Mouse (Mus musculus): ENCODE data around the gene Mapk8. TPM values are rescaled to one million over a fixed set of nuclear protein-coding genes. Genes with fewer than 3 reads are reported as not detected.

Mapk8 gene
- polyA plus RNA-seq, 1 experiment from 2014 or later, result 27.1 TPM

DNA sequence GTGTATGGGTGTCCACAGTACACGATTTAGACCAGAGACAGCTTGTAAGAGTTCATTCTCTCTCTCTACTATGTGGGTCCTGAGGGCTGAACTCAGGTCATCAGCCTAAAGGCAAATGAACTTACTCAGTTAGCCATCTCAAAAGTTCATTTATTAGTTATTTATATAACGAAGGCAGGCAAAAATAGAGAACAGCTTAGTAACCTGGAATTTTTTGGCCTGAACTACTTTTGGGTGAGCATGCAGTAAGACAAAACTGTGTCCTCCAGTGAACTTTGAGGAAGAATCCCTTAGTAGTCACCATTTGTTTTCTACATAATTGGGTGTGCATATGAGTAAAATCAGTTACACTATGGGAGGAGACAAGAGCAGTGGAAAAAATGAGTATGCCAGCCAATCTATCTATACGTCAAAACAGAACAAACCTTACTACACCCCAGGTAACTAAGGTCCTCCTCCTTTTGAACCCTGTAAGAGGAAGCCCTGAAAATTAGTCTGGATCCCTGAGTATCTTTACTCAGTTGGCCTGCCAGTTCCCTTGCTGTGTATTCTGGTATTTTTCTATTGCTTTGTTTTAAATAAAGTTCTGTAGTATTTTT is 28.5 kb downstream of the Mapk8 start:
- Histone ChIP-seq H3K4me3 (ENCODE audit: low read length) (no peak overlapping the region), H3K4me1 (ENCODE audit: control insufficient read depth, insufficient read depth, low read depth, low read length) (no peaks in the 10 kb centered on the region)
- ATAC-seq, result no peak

DNA sequence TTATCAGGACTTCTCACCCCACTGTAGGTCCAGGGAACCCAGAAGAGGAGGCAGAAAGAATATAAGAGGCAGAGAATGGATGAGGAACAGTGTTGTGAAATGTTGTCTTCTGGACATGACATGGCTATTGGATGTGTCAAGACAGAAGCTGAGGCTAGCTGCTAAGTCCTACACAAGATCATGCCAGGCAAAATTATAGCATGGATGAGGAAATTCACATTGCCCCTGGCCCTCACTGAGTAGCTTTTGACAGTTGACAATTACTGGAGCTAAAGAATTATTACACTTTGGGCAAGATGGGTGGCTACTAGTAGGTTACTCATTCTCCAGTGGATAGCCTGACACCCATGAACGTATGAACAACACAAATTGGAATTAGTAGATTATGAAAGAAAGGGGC is 31.2 kb downstream of the Mapk8 start:
- no peaks in the 10 kb centered on the region for H3K36me3 ChIP-seq (ENCODE audit: control insufficient read depth, insufficient read depth, low read length)
- no peak overlapping the region for H3K9ac ChIP-seq (ENCODE audit: low read depth, low read length)
- H3K4me2 ChIP-seq (ENCODE audit: low read length), result no peak overlapping the region
- no peaks in the 10 kb centered on the region for H3K4me1 ChIP-seq (ENCODE audit: control insufficient read depth, insufficient read depth, low read depth, low read length)
- no peak for ATAC-seq
- H3K27me3 ChIP-seq (replicated peaks; ENCODE audit: control insufficient read depth, insufficient read depth, low read length), result no peaks in the 10 kb centered on the region
- no peak overlapping the region for H3K4me3 ChIP-seq (ENCODE audit: low read length)
- H3K9me3 ChIP-seq (ENCODE audit: control insufficient read depth, low read length), result no peaks in the 10 kb centered on the region
- WGBS, result 97% methylated on average over 1 of the region's 1 CpGs
- H3K27ac ChIP-seq (ENCODE audit: low read depth, low read length), result no peak overlapping the region

More for the DNA sequence above, 28.5 kb downstream of the Mapk8 start:
- Histone ChIP-seq H3K9me3 (ENCODE audit: control insufficient read depth, low read length) (no peaks in the 10 kb centered on the region), H3K36me3 (ENCODE audit: control insufficient read depth, insufficient read depth, low read length) (no peaks in the 10 kb centered on the region), H3K9ac (ENCODE audit: low read depth, low read length) (no peak overlapping the region), H3K4me2 (ENCODE audit: low read length) (no peak overlapping the region), H3K27me3 (replicated peaks; ENCODE audit: control insufficient read depth, insufficient read depth, low read length) (no peaks in the 10 kb centered on the region), H3K27ac (ENCODE audit: low read depth, low read length) (no peak overlapping the region)
- WGBS, result 93% methylated on average over 3 of the region's 3 CpGs

DNA sequence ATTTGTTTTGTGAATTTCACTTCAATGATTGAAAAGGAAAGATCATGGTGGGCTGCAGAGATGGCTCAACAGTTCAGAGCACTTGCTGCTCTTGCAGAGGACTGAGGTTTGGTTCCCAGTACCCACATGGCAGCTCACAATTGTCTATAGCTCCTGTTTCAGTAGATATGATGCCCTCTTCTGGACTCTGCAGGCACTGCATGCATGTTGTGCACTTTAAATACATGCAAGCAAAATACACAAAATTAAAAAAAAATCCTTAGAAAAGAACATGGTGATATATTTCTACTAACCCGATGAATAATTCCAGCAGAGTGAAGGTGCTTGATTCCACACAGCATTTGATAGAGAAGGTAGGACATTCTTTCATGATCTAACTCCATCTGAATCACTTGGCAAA is 44.6 kb downstream of the Mapk8 start:
- 98% methylated on average over 1 of the region's 1 CpGs for WGBS
- H3K27ac ChIP-seq (ENCODE audit: low read depth, low read length), result no peak overlapping the region

DNA sequence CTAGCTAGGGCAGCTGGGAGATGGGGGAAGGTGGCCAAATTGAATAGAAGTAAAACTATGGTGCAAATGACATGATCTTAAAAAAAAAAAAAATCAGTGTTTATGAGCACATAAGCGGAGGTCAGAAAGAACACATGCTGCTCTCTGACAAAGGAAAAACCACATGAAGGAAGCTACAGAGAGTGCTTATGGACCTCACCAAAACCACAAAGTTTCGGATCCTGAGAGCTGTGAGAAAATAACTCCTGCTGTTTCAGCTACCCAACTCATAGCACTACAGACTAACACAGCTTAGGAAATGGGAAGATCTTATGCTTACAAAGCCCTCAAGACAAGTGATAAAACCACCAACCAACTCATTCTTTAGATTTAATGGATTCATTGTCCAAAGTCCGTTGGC is 46.9 kb downstream of the Mapk8 start:
- Histone ChIP-seq H3K27ac (ENCODE audit: low read depth, low read length) (no peak overlapping the region), H3K4me3 (ENCODE audit: low read length) (no peak overlapping the region), H3K27me3 (replicated peaks; ENCODE audit: control insufficient read depth, insufficient read depth, low read length) (no peaks in the 10 kb centered on the region), H3K36me3 (ENCODE audit: control insufficient read depth, insufficient read depth, low read length) (peaks cover 9% of the 10 kb centered on the region; the same call in 1 of the 2 replicates), H3K9me3 (ENCODE audit: control insufficient read depth, low read length) (no peaks in the 10 kb centered on the region), H3K9ac (ENCODE audit: low read depth, low read length) (no peak overlapping the region), H3K4me1 (ENCODE audit: control insufficient read depth, insufficient read depth, low read depth, low read length) (no peaks in the 10 kb centered on the region), H3K4me2 (ENCODE audit: low read length) (no peak overlapping the region)
- WGBS, result 81% methylated on average over 3 of the region's 3 CpGs
- no peak for ATAC-seq

More for the DNA sequence above, 44.6 kb downstream of the Mapk8 start:
- Histone ChIP-seq H3K4me3 (ENCODE audit: low read length) (no peak overlapping the region), H3K9ac (ENCODE audit: low read depth, low read length) (no peak overlapping the region), H3K36me3 (ENCODE audit: control insufficient read depth, insufficient read depth, low read length) (peaks cover 9% of the 10 kb centered on the region; the same call in 1 of the 2 replicates), H3K4me1 (ENCODE audit: control insufficient read depth, insufficient read depth, low read depth, low read length) (no peaks in the 10 kb centered on the region), H3K9me3 (ENCODE audit: control insufficient read depth, low read length) (no peaks in the 10 kb centered on the region), H3K4me2 (ENCODE audit: low read length) (no peak overlapping the region), H3K27me3 (replicated peaks; ENCODE audit: control insufficient read depth, insufficient read depth, low read length) (no peaks in the 10 kb centered on the region)
- ATAC-seq, result no peak

DNA sequence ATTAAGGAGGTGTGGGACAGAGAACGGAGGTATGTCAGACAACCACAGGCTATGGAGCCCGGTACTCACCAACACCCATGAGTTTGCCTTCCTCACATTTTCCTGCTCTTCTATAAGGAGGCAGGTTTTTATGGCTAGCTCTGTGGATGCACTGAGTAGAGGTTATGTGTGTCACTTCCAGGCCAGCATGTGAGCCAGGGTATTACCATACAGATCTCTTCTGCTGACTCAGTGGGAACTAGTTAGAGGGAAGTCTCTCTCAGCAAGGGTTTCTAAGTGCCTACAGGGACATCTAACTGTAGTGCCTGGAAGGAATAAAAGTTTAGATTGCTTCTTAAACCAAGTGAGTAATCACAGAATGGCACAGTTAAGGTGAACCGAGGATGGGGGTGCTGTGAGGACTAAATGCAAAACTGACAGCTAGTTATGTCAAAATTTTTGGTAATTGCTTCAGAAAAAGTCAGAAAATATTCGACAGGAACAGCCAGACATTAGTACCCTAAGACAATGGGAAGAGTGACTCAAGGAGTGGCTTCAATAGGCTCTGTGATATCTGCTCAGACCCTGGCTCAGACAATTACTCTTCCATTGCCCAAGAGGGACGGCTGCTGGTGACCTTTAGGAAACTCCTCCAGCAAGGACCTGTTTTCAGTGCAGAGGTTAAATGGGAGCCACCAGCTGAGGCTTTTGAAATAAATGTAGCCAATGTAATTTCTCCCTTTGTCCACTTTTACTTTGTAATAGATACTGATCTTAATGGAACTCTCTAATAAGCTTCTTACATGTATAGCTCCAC is 48.7 kb downstream of the Mapk8 start:
- Histone ChIP-seq H3K4me1 (ENCODE audit: control insufficient read depth, insufficient read depth, low read depth, low read length) (no peaks in the 10 kb centered on the region), H3K27me3 (replicated peaks; ENCODE audit: control insufficient read depth, insufficient read depth, low read length) (no peaks in the 10 kb centered on the region), H3K9ac (ENCODE audit: low read depth, low read length) (no peak overlapping the region), H3K36me3 (ENCODE audit: control insufficient read depth, insufficient read depth, low read length) (peaks cover 9% of the 10 kb centered on the region; the same call in 1 of the 2 replicates), H3K9me3 (ENCODE audit: control insufficient read depth, low read length) (no peaks in the 10 kb centered on the region), H3K27ac (ENCODE audit: low read depth, low read length) (no peak overlapping the region), H3K4me2 (ENCODE audit: low read length) (no peak overlapping the region), H3K4me3 (ENCODE audit: low read length) (no peak overlapping the region)
- WGBS, result 84% methylated on average over 5 of the region's 5 CpGs
- no peak for ATAC-seq

DNA sequence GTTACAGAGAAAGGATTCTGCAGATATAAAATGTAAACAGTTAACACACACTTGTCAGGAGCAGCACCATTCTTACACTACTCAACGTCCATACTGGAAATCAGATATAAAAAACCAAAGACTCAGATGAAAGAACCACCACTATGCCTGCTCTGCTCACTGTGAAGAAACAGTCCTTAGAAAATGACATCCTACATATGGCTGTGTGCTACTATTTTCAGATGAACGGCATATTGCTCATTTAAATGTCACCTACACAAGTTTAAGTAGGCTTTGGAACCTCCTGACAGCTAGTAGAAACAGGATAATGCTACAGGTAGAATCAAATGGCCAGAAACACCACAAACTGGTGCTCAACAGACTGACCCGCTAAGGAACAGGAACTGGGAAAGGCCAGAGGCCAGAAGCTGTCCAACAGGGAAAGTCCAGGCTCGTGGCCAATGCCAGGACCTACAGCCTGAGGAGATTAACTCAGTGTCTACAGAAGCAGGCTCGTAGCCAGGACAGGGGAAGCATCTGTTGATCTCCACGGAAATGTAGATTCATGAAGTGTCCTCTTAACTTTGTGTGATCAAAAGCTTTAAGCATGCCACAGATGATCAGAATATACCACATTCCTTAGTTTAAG is 66.0 kb downstream of the Mapk8 start:
- Histone ChIP-seq H3K9me3 (ENCODE audit: control insufficient read depth, low read length) (no peaks in the 10 kb centered on the region), H3K27ac (ENCODE audit: low read depth, low read length) (no peak overlapping the region), H3K27me3 (replicated peaks; ENCODE audit: control insufficient read depth, insufficient read depth, low read length) (no peaks in the 10 kb centered on the region), H3K4me2 (ENCODE audit: low read length) (no peak overlapping the region), H3K4me1 (ENCODE audit: control insufficient read depth, insufficient read depth, low read depth, low read length) (no peaks in the 10 kb centered on the region), H3K4me3 (ENCODE audit: low read length) (no peak overlapping the region), H3K9ac (ENCODE audit: low read depth, low read length) (no peak overlapping the region), H3K36me3 (ENCODE audit: control insufficient read depth, insufficient read depth, low read length) (peaks cover 10% of the 10 kb centered on the region)
- no peak for ATAC-seq
- WGBS, result 85% methylated on average over 6 of the region's 6 CpGs

DNA sequence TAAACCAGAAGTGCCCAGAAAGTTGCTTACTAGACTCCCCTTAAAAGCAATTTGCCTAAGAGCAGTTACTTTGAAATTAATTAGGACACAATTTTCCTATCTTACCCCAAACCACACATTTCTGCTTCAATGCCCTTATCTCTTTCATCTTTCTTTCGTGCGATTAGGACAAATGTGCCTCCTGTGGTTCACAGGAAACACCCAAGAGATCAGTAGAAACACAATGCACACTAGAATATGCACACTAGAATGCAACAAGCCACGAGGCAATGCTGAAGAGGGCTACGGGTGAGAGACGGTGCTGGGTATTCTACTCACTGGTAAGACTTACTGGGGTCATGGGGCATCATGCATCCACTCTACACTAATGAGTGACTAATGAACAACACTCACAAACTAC is 68.2 kb downstream of the Mapk8 start:
- ATAC-seq, result no peak
- Histone ChIP-seq H3K4me2 (ENCODE audit: low read length) (no peak overlapping the region), H3K4me1 (ENCODE audit: control insufficient read depth, insufficient read depth, low read depth, low read length) (no peaks in the 10 kb centered on the region), H3K9ac (ENCODE audit: low read depth, low read length) (no peak overlapping the region), H3K27ac (ENCODE audit: low read depth, low read length) (no peak overlapping the region), H3K36me3 (ENCODE audit: control insufficient read depth, insufficient read depth, low read length) (peaks cover 6% of the 10 kb centered on the region), H3K9me3 (ENCODE audit: control insufficient read depth, low read length) (no peaks in the 10 kb centered on the region), H3K27me3 (replicated peaks; ENCODE audit: control insufficient read depth, insufficient read depth, low read length) (no peaks in the 10 kb centered on the region), H3K4me3 (ENCODE audit: low read length) (no peak overlapping the region)
- WGBS, result 69% methylated on average over 5 of the region's 5 CpGs

DNA sequence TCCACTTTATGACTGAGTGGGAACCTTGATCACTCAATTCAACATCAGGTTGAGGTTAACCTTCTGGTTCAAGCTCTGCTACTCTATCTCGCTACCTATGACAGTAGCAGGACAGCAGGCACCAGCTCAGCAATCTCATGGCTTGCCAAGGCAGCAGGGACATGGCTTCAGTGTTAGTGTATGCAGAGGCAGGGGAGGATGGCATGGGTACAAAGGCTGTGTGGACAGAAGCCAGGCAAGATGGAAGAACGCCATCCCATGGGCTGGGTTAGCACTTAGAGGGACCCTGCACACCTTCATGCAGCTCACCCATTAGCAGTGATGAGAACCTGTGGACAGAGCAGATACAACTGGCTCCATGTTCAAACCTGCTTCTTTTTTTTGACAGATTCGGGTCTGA is 69.7 kb downstream of the Mapk8 start:
- H3K4me2 ChIP-seq (ENCODE audit: low read length), result no peak overlapping the region
- no peaks in the 10 kb centered on the region for H3K27me3 ChIP-seq (replicated peaks; ENCODE audit: control insufficient read depth, insufficient read depth, low read length)
- no peaks in the 10 kb centered on the region for H3K9me3 ChIP-seq (ENCODE audit: control insufficient read depth, low read length)
- peaks cover 4% of the 10 kb centered on the region for H3K36me3 ChIP-seq (ENCODE audit: control insufficient read depth, insufficient read depth, low read length)
- no peak for ATAC-seq
- H3K9ac ChIP-seq (ENCODE audit: low read depth, low read length), result no peak overlapping the region
- no peak overlapping the region for H3K4me3 ChIP-seq (ENCODE audit: low read length)
- no peaks in the 10 kb centered on the region for H3K4me1 ChIP-seq (ENCODE audit: control insufficient read depth, insufficient read depth, low read depth, low read length)
- WGBS, result 91% methylated on average over 3 of the region's 3 CpGs
- no peak overlapping the region for H3K27ac ChIP-seq (ENCODE audit: low read depth, low read length)

DNA sequence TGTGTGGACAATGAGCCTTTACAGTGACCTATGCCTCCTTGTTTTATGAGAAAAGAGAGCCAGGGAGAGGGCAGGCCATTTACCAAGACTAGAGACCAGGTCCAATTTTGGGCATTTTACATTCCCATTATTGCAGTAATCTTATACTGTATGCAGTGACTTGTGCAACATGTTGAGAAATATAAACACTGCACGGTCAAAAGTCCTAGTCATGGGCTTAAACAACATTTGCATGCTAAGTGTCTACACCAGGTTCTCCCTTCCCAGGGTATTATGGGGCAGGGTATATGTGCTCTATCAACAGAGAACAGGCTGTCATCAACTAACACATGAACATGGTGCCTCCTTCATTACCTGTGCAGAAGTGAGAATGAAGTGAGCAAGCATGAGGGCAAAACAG is 72.9 kb downstream of the Mapk8 start:
- Histone ChIP-seq H3K27me3 (replicated peaks; ENCODE audit: control insufficient read depth, insufficient read depth, low read length) (no peaks in the 10 kb centered on the region), H3K4me2 (ENCODE audit: low read length) (no peak overlapping the region), H3K4me1 (ENCODE audit: control insufficient read depth, insufficient read depth, low read depth, low read length) (no peaks in the 10 kb centered on the region), H3K27ac (ENCODE audit: low read depth, low read length) (no peak overlapping the region), H3K9ac (ENCODE audit: low read depth, low read length) (no peak overlapping the region), H3K9me3 (ENCODE audit: control insufficient read depth, low read length) (no peaks in the 10 kb centered on the region), H3K36me3 (ENCODE audit: control insufficient read depth, insufficient read depth, low read length) (peaks cover 1% of the 10 kb centered on the region; the same call in 1 of the 2 replicates), H3K4me3 (ENCODE audit: low read length) (no peak overlapping the region)
- ATAC-seq, result no peak
- 85% methylated on average over 1 of the region's 1 CpGs for WGBS
